ENCODE assay signal across 11 mouse cellular contexts in the genomic region with DNA sequence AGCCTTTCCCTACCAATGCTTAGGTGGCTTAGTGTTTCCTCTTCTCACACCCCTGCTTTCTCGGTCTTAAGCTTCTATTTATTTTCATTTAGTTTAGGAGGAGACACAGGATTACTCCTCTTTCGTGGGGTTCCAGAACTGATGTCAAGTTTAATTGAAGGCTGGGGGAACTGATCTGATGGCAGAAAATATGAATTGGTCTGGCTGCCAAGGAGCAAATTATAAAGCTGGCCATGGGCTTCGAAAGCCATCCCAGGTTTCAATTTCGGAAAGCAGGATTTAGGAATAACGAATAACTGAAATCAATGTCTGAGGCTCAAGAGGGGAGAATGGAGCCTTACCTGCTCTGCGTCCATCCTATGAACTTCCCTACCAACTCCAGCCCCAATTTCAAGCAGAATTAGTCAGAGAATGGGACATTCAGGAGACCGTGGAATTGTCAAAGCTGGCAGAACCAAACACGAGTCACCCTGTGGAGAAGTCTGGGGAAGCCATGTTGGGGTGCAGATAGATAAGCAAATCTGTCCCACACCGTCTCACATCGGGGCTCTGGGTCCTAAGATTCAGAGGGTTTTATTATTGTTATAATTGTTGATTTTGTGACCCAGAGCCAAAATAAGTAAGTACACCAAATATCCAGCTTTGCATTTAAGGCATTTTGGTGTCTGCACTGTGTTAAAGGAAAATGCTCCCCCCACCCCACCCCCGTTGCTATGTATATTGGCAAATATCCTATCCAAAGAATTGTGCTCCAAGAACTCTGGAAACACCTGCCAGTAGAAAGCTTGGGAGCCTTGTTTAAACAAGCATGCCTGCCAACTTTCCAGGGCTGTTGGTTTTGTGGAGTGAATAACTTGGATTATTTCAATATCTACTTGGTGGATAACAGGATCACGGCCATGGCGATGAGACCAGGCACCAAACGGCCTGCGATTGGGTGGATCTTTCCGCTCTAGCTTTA. TPM values are rescaled to one million over a fixed set of nuclear protein-coding genes. Genes with fewer than 3 reads are reported as not detected.
DNase-seq lines count a peak whose midpoint lies in the region; ATAC-seq lines count a peak whose summit lies in the region.
"Had no signal": no experiment of that assay in that cellular context is flagged by ENCODE, and none has a peak within 500 bp of the region (broad histone marks: within the 10 kb centered on the region; RNA-seq: fewer than 3 reads in every experiment).

No protein-coding gene starts in this region.

- H3K4me1 ChIP-seq in hindbrain, embryonic 15.5 days (replicated peaks), result peaks cover 14% of the 10 kb centered on the region
- H3K4me1 ChIP-seq in hindbrain, embryonic 10.5 days (replicated peaks), result peaks cover 20% of the 10 kb centered on the region; the same call in 1 of the 2 replicates
- peaks cover 22% of the 10 kb centered on the region for H3K4me1 ChIP-seq in embryonic facial prominence, embryonic 15.5 days
- peaks cover 19% of the 10 kb centered on the region for H3K4me1 ChIP-seq in heart, embryonic 16.5 days (ENCODE audit: control insufficient read depth, insufficient read depth, low read length)

- H3K4me3 ChIP-seq in hindbrain, embryonic 15.5 days, result no peak overlapping the region
- no peak overlapping the region for H3K4me3 ChIP-seq in hindbrain, embryonic 10.5 days
- H3K4me3 ChIP-seq in embryonic facial prominence, embryonic 15.5 days (replicated peaks), result no peak overlapping the region
- no peak overlapping the region for H3K4me3 ChIP-seq in heart, embryonic 16.5 days (ENCODE audit: low read length)
- H3K4me3 ChIP-seq: myocyte had no signal

- WGBS in hindbrain, embryonic 15.5 days, result 76% methylated on average over 16 of the region's 16 CpGs
- WGBS in hindbrain, embryonic 10.5 days, result 86% methylated on average over 16 of the region's 16 CpGs
- WGBS in embryonic facial prominence, embryonic 15.5 days, result 60% methylated on average over 16 of the region's 16 CpGs
- 62% methylated on average over 16 of the region's 16 CpGs for WGBS in heart, embryonic 16.5 days

- no peak for ATAC-seq in hindbrain, embryonic 15.5 days (ENCODE audit: low FRiP score, low read depth)
- 0 out of 2 replicates have a peak, but pooled peaks have one; percentile 39 for ATAC-seq in embryonic facial prominence, embryonic 15.5 days (ENCODE audit: insufficient number of reproducible peaks, low FRiP score, low TSS enrichment, low read depth)
- peak; percentile 50; the same call in 1 of the 2 replicates for ATAC-seq in heart, embryonic 16.5 days (replicated peaks; ENCODE audit: extremely low read depth, insufficient read depth, low FRiP score)

- H3K9ac ChIP-seq in hindbrain, embryonic 15.5 days, result no peak overlapping the region
- no peak overlapping the region for H3K9ac ChIP-seq in embryonic facial prominence, embryonic 15.5 days
- H3K9ac ChIP-seq in heart, embryonic 16.5 days (ENCODE audit: low read length), result no peak overlapping the region

- DNase-seq in hindbrain, embryonic 10.5 days (ENCODE audit: low spot score), result no peak
- DNase-seq in lung, postnatal 36 days, result peak; percentile 88
- DNase-seq in kidney, adult 8-10 months, result no peak
- DNase-seq in layer of hippocampus, postnatal 36 days, result no peak
- DNase-seq: adrenal gland, adult 2 months; right cerebral cortex, adult 18-20 months; thymus, adult 2 months had no signal

- no peaks in the 10 kb centered on the region for H3K27me3 ChIP-seq in hindbrain, embryonic 15.5 days
- no peaks in the 10 kb centered on the region for H3K27me3 ChIP-seq in hindbrain, embryonic 10.5 days (ENCODE audit: insufficient read depth, poor library complexity, severe bottlenecking)
- H3K27me3 ChIP-seq in embryonic facial prominence, embryonic 15.5 days, result no peaks in the 10 kb centered on the region
- H3K27me3 ChIP-seq in heart, embryonic 16.5 days (ENCODE audit: control insufficient read depth, insufficient read depth, low read length), result no peaks in the 10 kb centered on the region

- no peaks in the 10 kb centered on the region for H3K9me3 ChIP-seq in hindbrain, embryonic 15.5 days
- H3K9me3 ChIP-seq in hindbrain, embryonic 10.5 days, result no peaks in the 10 kb centered on the region
- no peaks in the 10 kb centered on the region for H3K9me3 ChIP-seq in embryonic facial prominence, embryonic 15.5 days (replicated peaks)
- no peaks in the 10 kb centered on the region for H3K9me3 ChIP-seq in heart, embryonic 16.5 days (replicated peaks; ENCODE audit: control insufficient read depth, low read length)

- 0 out of 2 replicates have a peak overlapping the region, but pooled peaks have one; percentile 4 for H3K27ac ChIP-seq in hindbrain, embryonic 15.5 days (replicated peaks)
- no peak overlapping the region for H3K27ac ChIP-seq in hindbrain, embryonic 10.5 days
- peak overlapping the region; percentile 66 for H3K27ac ChIP-seq in embryonic facial prominence, embryonic 15.5 days (replicated peaks)
- peak overlapping the region; percentile 58 for H3K27ac ChIP-seq in heart, embryonic 16.5 days (ENCODE audit: low read length)

- no peak overlapping the region for H3K4me2 ChIP-seq in hindbrain, embryonic 15.5 days
- no peak overlapping the region for H3K4me2 ChIP-seq in embryonic facial prominence, embryonic 15.5 days (replicated peaks)
- no peak overlapping the region for H3K4me2 ChIP-seq in heart, embryonic 16.5 days (ENCODE audit: low read depth, low read length)

- no peaks in the 10 kb centered on the region for H3K36me3 ChIP-seq in hindbrain, embryonic 15.5 days
- H3K36me3 ChIP-seq in hindbrain, embryonic 10.5 days, result no peaks in the 10 kb centered on the region
- H3K36me3 ChIP-seq in embryonic facial prominence, embryonic 15.5 days, result no peaks in the 10 kb centered on the region
- H3K36me3 ChIP-seq in heart, embryonic 16.5 days (ENCODE audit: control insufficient read depth, insufficient read depth), result no peaks in the 10 kb centered on the region

RNA-seq across cellular contexts. Expression of a gene that starts 56.5 kb away (rescaled TPM):
- polyA plus RNA-seq in hindbrain, embryonic 15.5 days (2015; fragmentation: Nextera tagmentation; extraction: Ambion mirVana), result 9.0 and 9.8 TPM in 2 replicates
- 8.3 and 8.4 TPM in 2 replicates for polyA plus RNA-seq in hindbrain, embryonic 10.5 days (2016; fragmentation: Nextera tagmentation; extraction: Ambion mirVana)
- polyA plus RNA-seq in embryonic facial prominence, embryonic 15.5 days (2015; fragmentation: Nextera tagmentation; extraction: Ambion mirVana), result 48.8 and 49.6 TPM in 2 replicates
- polyA plus RNA-seq in heart, embryonic 16.5 days (2015; fragmentation: Nextera tagmentation; extraction: Ambion mirVana), result 23.7 and 24.9 TPM in 2 replicates
- total RNA-seq in layer of hippocampus, postnatal 36 days (2021), result 10 to 100 TPM; 10.6 to 12.6 TPM
